8 mouse cellular contexts compared by ENCODE assay signal in genomic region chr2:165986921-165987453, GRCm38 (mm10). TPM values are rescaled to one million over a fixed set of nuclear protein-coding genes. Genes with fewer than 3 reads are reported as not detected.
DNase-seq lines count a peak whose midpoint lies in the region; ATAC-seq lines count a peak whose summit lies in the region.

No protein-coding gene starts in this region.

- H3K27ac ChIP-seq in hindbrain, embryonic 12.5 days, result peak overlapping the region; percentile 76

- H3K9ac ChIP-seq in hindbrain, embryonic 12.5 days, result peak overlapping the region; percentile 55

- H3K9me3 ChIP-seq in hindbrain, embryonic 12.5 days (replicated peaks), result no peaks in the 10 kb centered on the region

- H3K27me3 ChIP-seq in hindbrain, embryonic 12.5 days, result no peaks in the 10 kb centered on the region

- H3K4me3 ChIP-seq in hindbrain, embryonic 12.5 days, result peak overlapping the region; percentile 37

- DNase-seq in MN1 (ENCODE audit: low spot score), result peak; percentile 73
- DNase-seq in cerebellum, postnatal 10 days, result peak; percentile 81 to 84
- peak; percentile 40 to 59 for DNase-seq in frontal cortex, postnatal 25 days (ENCODE audit: low spot score in 2 of 2)
- peak; percentile 51 to 61 for DNase-seq in layer of hippocampus, postnatal 36 days
- DNase-seq in lung, postnatal 25 days (ENCODE audit: low spot score), result peak; percentile 77
- peak; percentile 16 for DNase-seq in retina, adult 2 months (ENCODE audit: low read depth, low spot score)
- peak; percentile 70 to 72 for DNase-seq in urinary bladder, adult 18-20 months (ENCODE audit: low spot score in 2 of 2)

- 5% methylated on average over 14 of the region's 23 CpGs for WGBS in hindbrain, embryonic 12.5 days

- H3K4me2 ChIP-seq in hindbrain, embryonic 12.5 days (replicated peaks), result peak overlapping the region; percentile 70

- ATAC-seq in hindbrain, embryonic 12.5 days (ENCODE audit: low FRiP score), result peak; percentile 50

- peaks cover 7% of the 10 kb centered on the region; the same call in 1 of the 2 replicates for H3K4me1 ChIP-seq in hindbrain, embryonic 12.5 days

- H3K36me3 ChIP-seq in hindbrain, embryonic 12.5 days, result no peaks in the 10 kb centered on the region

RNA-seq across cellular contexts. Expression of gene Ncoa3, which starts 5.4 kb away (rescaled TPM):
- 14.9 and 15.0 TPM in 2 replicates for polyA plus RNA-seq in hindbrain, embryonic 12.5 days (2016; fragmentation: Nextera tagmentation; extraction: Ambion mirVana)
- total RNA-seq in layer of hippocampus, postnatal 36 days (2021), result 10 to 100 TPM; 34.6 to 37.8 TPM

Comparison
In these comparisons a context has a peak if more than half of its experiments do, and no peak if none do; other contexts are left out.
1. Peak in every context shown above with its lines: DNase-seq, ATAC-seq, H3K4me3 ChIP-seq and H3K27ac ChIP-seq.
2. DNase-seq: peak in every context shown above with its lines; median percentile 82 in cerebellum, postnatal 10 days; 77 in lung, postnatal 25 days; 73 in MN1; 71 in urinary bladder, adult 18-20 months; 56 in layer of hippocampus, postnatal 36 days; 50 in frontal cortex, postnatal 25 days; 16 in retina, adult 2 months.